Mouse (Mus musculus) lung, postnatal 0 days (tissue): Measurements from ENCODE around the gene Gm49361.

Experiments used
- CTCF ChIP-seq: IDR thresholded peaks from 2 replicates; pipeline ENCODE4 v1.5.1; 2016; ENCODE audit warnings: antibody characterized with exemption, mild to moderate bottlenecking
- EP300 ChIP-seq: IDR thresholded peaks from 2 replicates; pipeline ENCODE4 v1.6.1; 2016; ENCODE audit warnings: antibody characterized with exemption, mild to moderate bottlenecking, control low read depth

- TF ChIP-seq CTCF (no peak), EP300 (no peak)
Measured at GRCm38 (mm10) chr14:57609816-57610329, 136.0 kb downstream of the Gm49361 start.
